Mouse (Mus musculus): ENCODE data around the gene Mns1.
A peak's percentile ranks its signal among the peaks of the same experiment; 100 is the strongest.
"Not testable (repeated sequence)": the region's sequence is repeated elsewhere in the genome, so short reads cannot be mapped to it uniquely, and the experiment has no call there.

Mns1 gene

DNA sequence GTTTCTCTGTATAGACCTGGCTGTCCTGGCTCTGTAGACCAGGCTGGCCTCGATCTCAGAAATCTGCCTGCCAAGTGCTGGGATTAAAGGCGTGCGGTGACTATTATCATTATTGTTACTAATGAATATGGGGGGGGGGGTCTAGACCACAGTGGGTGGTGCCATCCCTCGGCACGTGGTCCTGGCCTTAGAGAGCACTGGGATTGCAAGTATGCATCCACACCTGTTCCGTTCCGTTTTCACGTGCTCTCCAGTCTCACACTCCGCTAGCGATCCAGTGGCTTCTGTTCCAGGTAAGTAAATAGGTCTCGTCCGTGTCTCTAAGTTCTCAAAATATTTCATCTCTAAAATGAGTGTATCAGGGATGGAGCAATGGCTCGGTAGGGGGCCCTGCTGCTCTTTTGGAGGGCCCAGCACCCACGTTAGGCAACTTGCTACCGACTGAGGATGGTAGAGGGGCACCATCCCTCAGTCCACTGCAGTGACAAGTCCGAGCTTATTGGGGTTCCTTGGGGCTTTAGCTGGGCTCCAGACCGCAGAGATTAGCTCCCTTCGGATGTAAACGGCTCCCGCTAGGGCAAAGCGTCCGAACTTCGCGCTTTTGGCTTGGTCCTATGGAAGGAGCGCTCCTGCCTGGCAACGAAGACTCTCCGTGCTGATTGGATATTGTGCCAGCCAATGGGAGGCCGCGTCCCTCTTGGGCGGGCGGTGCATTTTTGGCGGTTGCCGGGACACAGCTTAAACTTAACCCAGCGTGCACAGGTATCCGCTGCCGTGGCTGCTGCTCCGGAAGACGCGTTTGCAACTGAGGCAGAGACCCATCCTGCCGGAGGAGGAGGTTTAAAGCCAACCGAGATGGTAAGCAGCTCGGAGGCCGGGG, at the start of gene Mns1:
Gene Mns1 (plus strand): TSS at position 190 of the 880 bp plus-strand sequence.
- peak; percentile 86 for DNase-seq (ENCODE audit: low read depth, low spot score)

- DNase-seq (ENCODE audit: low read depth, low spot score), result no peak
These were observed 48.9 kb upstream of the Mns1 start for GRCm38 (mm10) chr9:72388934-72389333.

DNA sequence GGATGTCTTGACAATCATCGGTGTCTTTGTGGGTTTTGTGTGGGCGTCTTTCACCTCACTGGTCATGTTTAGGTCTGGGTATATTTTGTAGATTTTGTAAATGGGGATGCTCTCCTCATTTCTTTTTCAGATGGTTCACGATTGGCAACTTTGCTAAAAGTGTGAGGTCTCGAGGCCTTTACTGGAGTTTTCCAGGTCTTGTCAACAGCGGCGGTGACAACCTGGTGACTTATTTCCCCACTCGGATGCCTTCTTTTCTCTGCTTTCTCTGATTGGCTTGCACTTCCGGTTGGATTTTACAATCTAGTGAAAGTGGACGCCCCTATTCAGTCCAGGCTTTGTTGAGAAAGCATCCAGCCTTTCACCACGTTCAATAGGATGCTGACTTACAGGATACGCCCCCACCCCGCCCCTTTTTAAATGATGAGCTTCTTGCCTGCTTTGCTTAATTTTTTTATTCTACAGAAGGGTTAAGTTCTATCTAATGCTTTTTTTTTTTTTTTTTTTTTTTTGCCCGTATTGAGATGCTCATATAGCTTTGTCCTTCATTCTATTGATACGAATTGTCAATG, 48.3 kb upstream of the Mns1 start:
- DNase-seq (ENCODE audit: low read depth, low spot score), result no peak

DNA sequence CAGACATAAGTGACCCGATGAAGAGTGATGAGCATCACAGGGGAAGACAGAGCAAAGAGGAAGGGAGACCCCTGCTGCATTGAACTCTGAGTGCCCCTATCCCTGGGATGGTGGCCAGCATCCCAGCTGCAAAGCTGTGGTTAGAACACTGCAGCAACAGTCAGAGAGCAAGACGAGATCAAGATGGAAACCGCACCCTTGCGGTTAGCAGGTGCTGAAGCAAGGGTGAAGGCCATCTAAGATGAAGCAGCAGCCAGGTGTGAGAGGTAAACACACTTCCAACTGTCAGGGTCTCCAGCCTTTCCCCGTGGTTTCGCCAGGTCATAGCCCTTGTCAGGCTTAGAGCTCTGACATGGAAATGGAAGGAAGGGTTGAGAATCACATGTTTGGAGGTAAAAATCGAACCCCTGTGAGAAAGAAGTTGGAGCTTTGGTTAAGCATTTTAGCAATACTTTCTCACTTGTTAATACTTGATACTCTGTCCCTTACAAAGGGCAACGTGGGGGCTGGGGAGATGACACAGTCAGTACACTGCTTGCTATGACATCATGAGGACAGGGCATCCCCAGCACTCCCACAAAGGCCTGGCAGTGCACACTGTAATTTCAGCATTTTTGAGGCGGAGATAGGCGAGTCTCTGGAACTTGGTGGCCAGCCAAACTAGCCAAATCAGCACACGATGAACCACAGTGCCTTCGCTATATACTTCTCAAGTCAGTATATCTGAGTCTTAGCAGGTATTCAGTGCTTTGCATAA, 47.3 kb upstream of the Mns1 start:
- peak; percentile 5 for DNase-seq (ENCODE audit: low read depth, low spot score)

DNA sequence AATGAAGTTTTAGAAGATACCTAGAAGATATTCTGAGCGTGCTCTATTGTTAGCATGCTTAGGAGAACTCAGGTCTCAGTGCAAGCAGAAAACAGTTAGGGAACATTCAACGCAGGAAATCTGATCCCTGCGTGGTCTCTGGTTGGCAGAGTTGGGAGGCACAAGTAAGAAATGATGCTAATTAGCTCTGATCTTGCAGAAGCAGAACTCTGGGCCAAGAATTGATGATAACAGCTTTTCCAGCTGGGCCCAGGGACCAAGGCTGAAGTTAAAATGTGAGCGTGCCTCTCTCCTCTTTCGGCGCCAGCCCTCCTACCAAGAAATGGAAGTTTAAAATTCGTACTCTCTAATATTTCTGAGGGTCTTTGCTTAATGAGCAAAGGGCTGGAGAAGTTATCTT, 45.1 kb upstream of the Mns1 start:
- DNase-seq (ENCODE audit: low read depth, low spot score), result no peak

DNA sequence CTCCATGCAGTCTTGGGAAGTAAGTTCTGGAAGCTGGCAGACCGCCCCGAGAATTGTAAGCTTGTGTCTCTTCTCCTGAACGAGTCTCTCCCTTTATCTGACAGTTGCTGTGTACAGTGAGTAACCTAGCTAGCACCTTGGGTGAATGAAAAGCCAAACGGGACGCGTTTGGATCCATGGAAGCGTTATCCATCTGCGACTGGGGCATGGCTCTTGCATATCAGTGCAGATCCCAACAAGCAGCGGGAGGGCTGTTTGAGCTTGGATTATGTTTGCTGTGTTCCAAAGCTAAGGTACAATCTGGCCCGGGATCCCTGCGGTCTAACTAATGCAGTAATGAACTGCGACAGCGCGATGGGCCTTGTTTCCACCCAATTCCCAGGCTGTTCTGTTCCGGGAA, 44.6 kb upstream of the Mns1 start:
- DNase-seq (ENCODE audit: low read depth, low spot score), result no peak

DNA sequence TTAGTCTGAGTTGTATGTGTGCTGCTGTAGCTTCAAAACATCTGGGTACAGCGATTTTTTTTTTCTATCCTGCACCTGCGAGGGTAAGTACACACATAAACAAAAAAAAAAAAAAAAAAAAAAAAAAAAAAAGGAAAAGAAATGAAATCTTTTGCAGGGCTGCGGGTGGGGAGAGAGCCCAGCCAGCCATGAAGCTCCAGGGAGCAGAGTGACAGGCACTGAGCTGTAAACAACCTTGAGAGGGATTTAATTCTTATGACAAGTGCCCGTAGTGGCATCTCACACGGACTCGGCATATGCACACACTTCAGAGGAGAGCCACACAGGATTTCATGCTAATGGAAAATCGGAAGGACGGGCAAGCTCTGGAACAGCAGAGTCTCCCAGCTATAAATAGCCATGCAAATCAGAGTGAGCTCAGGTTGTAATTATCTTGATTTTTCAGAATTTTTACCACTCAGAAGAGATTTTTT, 43.9 kb upstream of the Mns1 start:
- DNase-seq (ENCODE audit: low read depth, low spot score), result no peak

- no peak for DNase-seq (ENCODE audit: low read depth, low spot score)
These were observed 37.7 kb upstream of the Mns1 start for GRCm38 (mm10) chr9:72400121-72400520.

DNA sequence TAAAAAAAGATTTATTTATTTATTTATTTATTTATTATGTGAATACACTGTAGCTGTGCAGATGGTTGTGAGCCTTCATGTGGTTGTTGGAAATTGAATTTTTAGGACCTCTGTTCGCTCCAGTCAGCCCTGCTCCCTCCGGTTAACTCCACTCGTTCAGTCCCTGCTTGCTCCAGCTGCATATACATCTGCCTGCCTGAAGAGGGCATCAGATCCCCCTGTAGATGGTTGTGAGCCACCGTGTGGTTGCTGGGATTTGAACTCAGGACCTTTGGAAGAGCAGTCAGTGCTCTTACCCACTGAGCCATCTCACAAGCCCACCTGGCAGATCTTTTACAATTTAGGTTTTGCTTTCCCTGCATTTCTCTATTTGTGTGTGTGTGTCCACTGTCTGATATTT, 36.0 kb upstream of the Mns1 start:
- DNase-seq (ENCODE audit: low read depth, low spot score), result not testable (repeated sequence)

GRCm38 (mm10) chr9:72403421-72403820, 34.4 kb upstream of the Mns1 start:
- no peak for DNase-seq (ENCODE audit: low read depth, low spot score)

DNA sequence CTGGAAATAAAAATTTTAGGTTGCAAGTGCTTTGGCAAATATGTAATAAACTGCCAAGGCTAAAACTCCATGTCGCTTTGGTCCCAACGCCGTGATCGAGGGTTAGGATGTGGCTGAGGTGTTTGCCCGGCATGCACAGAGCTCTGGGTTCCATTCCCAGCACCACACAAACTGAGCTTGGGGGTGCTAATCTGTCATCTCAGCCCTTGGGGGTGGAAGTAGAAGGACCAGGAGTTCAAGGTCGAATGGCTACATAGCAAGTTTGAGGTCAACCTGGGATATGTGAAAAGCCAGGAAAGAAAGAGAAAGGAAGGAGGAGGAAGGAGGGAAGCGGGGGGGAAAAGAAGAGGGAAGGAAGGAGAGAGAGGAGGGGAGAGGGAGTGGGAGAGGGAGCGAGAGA, 33.4 kb upstream of the Mns1 start:
- DNase-seq (ENCODE audit: low read depth, low spot score), result no peak

DNA sequence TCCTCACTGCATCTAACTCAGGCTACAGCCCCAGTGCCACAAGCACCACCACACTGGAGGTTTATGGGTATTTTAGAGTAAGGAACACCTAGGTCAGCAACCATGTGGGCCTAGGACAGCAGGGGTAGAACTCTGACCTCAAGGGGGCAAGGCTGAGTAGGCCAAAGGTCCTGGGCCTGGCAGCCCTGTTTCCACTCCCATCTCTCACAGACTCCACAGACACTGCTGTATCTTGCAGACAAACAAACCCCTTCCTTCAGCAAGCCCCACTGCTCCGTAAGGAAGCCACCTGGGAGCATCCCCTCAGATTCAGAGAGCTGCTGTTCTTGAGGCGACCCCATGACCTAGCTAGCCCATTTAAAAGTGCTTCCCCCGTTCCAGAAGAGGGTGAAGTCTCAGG, 32.9 kb upstream of the Mns1 start:
- no peak for DNase-seq (ENCODE audit: low read depth, low spot score)

GRCm38 (mm10) chr9:72405882-72406638, 31.8 kb upstream of the Mns1 start:
- DNase-seq (ENCODE audit: low read depth, low spot score), result no peak

DNA sequence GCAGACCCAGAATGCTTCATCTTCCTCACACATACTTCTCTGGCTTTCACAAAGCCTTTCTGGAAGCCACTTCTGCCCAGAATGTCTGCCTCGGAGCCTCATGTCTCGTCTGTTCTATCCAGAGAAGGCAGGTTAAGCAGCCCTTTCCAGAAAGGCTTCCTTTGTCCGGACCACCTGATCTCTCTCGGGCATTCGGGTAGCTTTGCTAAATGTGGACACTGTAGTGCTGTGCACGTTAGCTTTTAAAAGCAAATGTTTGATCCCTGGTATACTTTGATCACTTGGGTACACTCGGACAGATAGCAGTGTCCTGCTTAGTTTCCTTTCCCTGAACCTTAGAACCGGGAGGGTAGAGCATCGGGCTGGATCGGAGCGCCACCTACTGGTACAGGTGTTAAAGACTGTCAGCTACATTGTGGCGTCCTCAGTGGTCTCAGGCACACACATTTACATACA, 29.7 kb upstream of the Mns1 start:
- peak; percentile 48 for DNase-seq (ENCODE audit: low read depth, low spot score)

GRCm38 (mm10) chr9:72409381-72410225, 28.2 kb upstream of the Mns1 start:
- peak; percentile 7 for DNase-seq (ENCODE audit: low read depth, low spot score)

DNA sequence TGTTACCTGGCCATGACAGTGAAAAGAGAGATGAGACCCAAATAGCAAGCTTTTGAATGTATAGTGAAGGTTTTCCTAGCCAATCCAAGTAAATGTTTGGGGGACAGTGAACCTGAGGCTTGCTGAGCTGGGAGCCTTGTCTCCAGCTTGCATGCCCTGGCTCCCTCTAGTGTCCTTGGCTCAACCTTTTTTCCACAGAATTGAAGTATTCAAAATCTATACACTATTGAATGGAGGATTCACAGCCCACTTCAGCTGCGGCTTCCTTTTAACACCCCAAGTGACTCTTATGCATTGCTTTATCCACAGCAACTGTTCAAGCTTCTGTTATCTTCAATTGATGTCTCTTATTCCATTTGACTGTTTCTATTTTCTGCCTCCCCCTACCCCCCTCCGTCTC, 26.1 kb upstream of the Mns1 start:
- no peak for DNase-seq (ENCODE audit: low read depth, low spot score)

DNA sequence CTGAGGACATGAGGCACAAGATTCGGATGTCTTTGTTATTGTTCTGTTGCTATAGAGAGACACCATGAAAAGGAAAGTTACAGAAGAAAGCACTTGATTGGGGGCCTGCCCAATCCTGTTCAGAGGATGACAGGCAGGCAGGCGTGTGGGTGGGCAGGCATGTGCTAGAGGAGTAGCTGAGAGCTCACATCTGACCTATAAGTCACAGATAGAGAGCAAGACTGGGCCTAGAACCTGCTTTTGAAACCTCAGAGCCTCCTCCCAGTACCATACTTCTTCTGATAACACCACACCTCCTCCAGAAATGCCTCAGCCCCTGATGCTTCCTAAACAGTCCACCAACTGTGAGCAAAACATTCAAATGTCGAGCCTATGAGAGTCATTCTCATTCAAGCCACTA, 19.4 kb upstream of the Mns1 start:
- DNase-seq (ENCODE audit: low read depth, low spot score), result no peak

GRCm38 (mm10) chr9:72420490-72420889, 17.3 kb upstream of the Mns1 start:
- no peak for DNase-seq (ENCODE audit: low read depth, low spot score)

GRCm38 (mm10) chr9:72422284-72422683, 15.5 kb upstream of the Mns1 start:
- no peak for DNase-seq (ENCODE audit: low read depth, low spot score)

DNA sequence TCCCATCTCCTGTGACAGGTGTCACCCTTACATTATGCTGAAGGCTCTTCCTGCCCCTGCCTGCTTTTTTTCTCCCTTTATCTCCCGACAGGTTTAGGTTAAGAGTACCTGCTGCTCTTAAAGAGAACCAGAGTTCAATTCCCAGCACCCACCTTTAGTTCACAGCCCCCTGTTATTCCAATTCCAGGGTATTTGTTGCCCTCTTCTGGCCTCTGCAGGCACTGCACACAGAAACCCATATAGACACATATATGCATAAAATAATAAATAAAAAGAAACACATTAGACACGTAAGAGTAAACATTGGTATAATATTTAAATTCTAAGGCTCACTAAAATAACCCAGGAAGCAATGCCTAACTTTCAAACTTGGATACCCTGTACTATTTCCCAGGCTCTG, 15.1 kb upstream of the Mns1 start:
- DNase-seq (ENCODE audit: low read depth, low spot score), result no peak

Measured in skeletal muscle tissue, adult 2 months (tissue).